ENCODE assay signal across 8 mouse cellular contexts in genomic region chr14:30550232-30551070, GRCm38 (mm10). TPM values are rescaled to one million over a fixed set of nuclear protein-coding genes. Genes with fewer than 3 reads are reported as not detected.
A peak's percentile ranks its signal among the peaks of the same experiment; 100 is the strongest.
DNase-seq lines count a peak whose midpoint lies in the region; ATAC-seq and TF ChIP-seq lines count a peak whose summit lies in the region.

No protein-coding gene starts in this region.

- WGBS in heart, adult 2 months: 49% methylated on average over 8 of the region's 8 CpGs
- WGBS in forebrain, embryonic 16.5 days: 25% methylated on average over 8 of the region's 8 CpGs
- WGBS in liver, postnatal 0 days (ENCODE audit: insufficient replicate concordance): 19% methylated on average over 8 of the region's 8 CpGs

- no peak for DNase-seq in heart, adult 2 months
- DNase-seq in heart, adult 11 months: no peak
- no peak for DNase-seq in liver, postnatal 0 days
- no peak for DNase-seq in frontal cortex, postnatal 36 days (ENCODE audit: low spot score in 2 of 2)
- no peak for DNase-seq in retina, embryonic 14.5 days (ENCODE audit: low spot score)
- no peak for DNase-seq in gastrocnemius, adult 8-10 months (ENCODE audit: low spot score in 2 of 2)

- H3K4me2 ChIP-seq in forebrain, embryonic 16.5 days (ENCODE audit: low read length): peak overlapping the region; percentile 82
- peak overlapping the region; percentile 98 for H3K4me2 ChIP-seq in liver, postnatal 0 days (ENCODE audit: low read depth, low read length)

- TF ChIP-seq POLR2A in heart, adult 2 months (IDR thresholded peaks at IDR 0.05; ENCODE audit: insufficient read depth, low read depth, low read length): no peak

- H3K9ac ChIP-seq in heart, adult 2 months (ENCODE audit: low read depth, low read length): no peak overlapping the region
- peak overlapping the region; percentile 95 for H3K9ac ChIP-seq in forebrain, embryonic 16.5 days (replicated peaks; ENCODE audit: low read depth, low read length)
- H3K9ac ChIP-seq in liver, postnatal 0 days (replicated peaks): peak overlapping the region; percentile 87

- H3K27me3 ChIP-seq in heart, adult 2 months (ENCODE audit: control insufficient read depth, insufficient read depth, low read length): no peaks in the 10 kb centered on the region
- H3K27me3 ChIP-seq in E14TG2a.4 (ENCODE audit: insufficient read depth, low read length): no peaks in the 10 kb centered on the region
- no peaks in the 10 kb centered on the region for H3K27me3 ChIP-seq in forebrain, embryonic 16.5 days (replicated peaks; ENCODE audit: control insufficient read depth, insufficient read depth, low read length)
- no peaks in the 10 kb centered on the region for H3K27me3 ChIP-seq in liver, postnatal 0 days (ENCODE audit: insufficient read depth, low read length)

- peaks cover 9% of the 10 kb centered on the region for H3K4me1 ChIP-seq in heart, adult 2 months (ENCODE audit: control insufficient read depth, insufficient read depth, low read length)
- H3K4me1 ChIP-seq in E14TG2a.4 (replicated peaks; ENCODE audit: low read depth, low read length): peaks cover 62% of the 10 kb centered on the region
- peaks cover 33% of the 10 kb centered on the region for H3K4me1 ChIP-seq in forebrain, embryonic 16.5 days (replicated peaks; ENCODE audit: control insufficient read depth, insufficient read depth, low read length)
- peaks cover 34% of the 10 kb centered on the region for H3K4me1 ChIP-seq in liver, postnatal 0 days (ENCODE audit: insufficient read depth)

- peak overlapping the region; percentile 58 for H3K4me3 ChIP-seq in heart, adult 2 months
- H3K4me3 ChIP-seq in E14TG2a.4 (replicated peaks; ENCODE audit: low read length): peak overlapping the region; percentile 93
- H3K4me3 ChIP-seq in forebrain, embryonic 16.5 days (replicated peaks; ENCODE audit: low read length): peak overlapping the region; percentile 89
- peak overlapping the region; percentile 79 for H3K4me3 ChIP-seq in liver, postnatal 0 days (ENCODE audit: low read depth, low read length)

- TF ChIP-seq CTCF in heart, adult 2 months (IDR thresholded peaks at IDR 0.05): no peak
- no peak for TF ChIP-seq CTCF in E14TG2a.4 (conservative IDR thresholded peaks at IDR 0.05; ENCODE audit: low read length)
- no peak for TF ChIP-seq CTCF in liver, postnatal 0 days (IDR thresholded peaks at IDR 0.05; ENCODE audit: low read depth)

- no peak for TF ChIP-seq EP300 in heart, adult 2 months (IDR thresholded peaks at IDR 0.05; ENCODE audit: insufficient read depth, low read depth, low read length)
- no peak for TF ChIP-seq EP300 in liver, postnatal 0 days (IDR thresholded peaks at IDR 0.05; ENCODE audit: low read depth)

- no peaks in the 10 kb centered on the region for H3K79me2 ChIP-seq in heart, adult 2 months (replicated peaks; ENCODE audit: control insufficient read depth, insufficient read depth, low read length)

- no peaks in the 10 kb centered on the region; the same call in 1 of the 2 replicates for H3K36me3 ChIP-seq in heart, adult 2 months (ENCODE audit: control insufficient read depth, insufficient read depth, low read length)
- peaks cover 48% of the 10 kb centered on the region for H3K36me3 ChIP-seq in E14TG2a.4 (ENCODE audit: insufficient read depth, low read length)
- H3K36me3 ChIP-seq in forebrain, embryonic 16.5 days (ENCODE audit: control insufficient read depth, insufficient read depth): no peaks in the 10 kb centered on the region
- H3K36me3 ChIP-seq in liver, postnatal 0 days (replicated peaks; ENCODE audit: insufficient read depth, low read length): peaks cover 6% of the 10 kb centered on the region; the same call in 1 of the 2 replicates

- no peak overlapping the region; the same call in 1 of the 2 replicates for H3K27ac ChIP-seq in heart, adult 2 months
- H3K27ac ChIP-seq in forebrain, embryonic 16.5 days (ENCODE audit: low read length): no peak overlapping the region; the same call in 1 of the 2 replicates
- H3K27ac ChIP-seq in liver, postnatal 0 days (ENCODE audit: low read depth): peak overlapping the region; percentile 97

- H3K9me3 ChIP-seq in E14TG2a.4 (ENCODE audit: low read length): no peaks in the 10 kb centered on the region
- H3K9me3 ChIP-seq in forebrain, embryonic 16.5 days (ENCODE audit: control insufficient read depth, low read length): no peaks in the 10 kb centered on the region
- H3K9me3 ChIP-seq in liver, postnatal 0 days (ENCODE audit: low read length): no peaks in the 10 kb centered on the region

- no peak for ATAC-seq in forebrain, embryonic 16.5 days
- no peak for ATAC-seq in liver, postnatal 0 days

- intact Hi-C loops in heart, adult 2 months (cut with DNase I): no loop called here

RNA-seq across cellular contexts. Expression of gene Tkt, which starts 2.3 kb away (rescaled TPM):
- total RNA-seq in heart, adult 2 months (2021): 10 to 100 TPM; 30.7 to 32.8 TPM
- polyA plus RNA-seq in heart, adult 2 months (2012; rRNA removed): 75.5 and 119 TPM in 2 replicates
- polyA plus RNA-seq in forebrain, embryonic 16.5 days (2015; fragmentation: Nextera tagmentation; extraction: Ambion mirVana): 334 and 346 TPM in 2 replicates
- polyA plus RNA-seq in liver, postnatal 0 days (2015; fragmentation: Nextera tagmentation; extraction: Ambion mirVana): 96.6 and 110 TPM in 2 replicates
- total RNA-seq in gastrocnemius, adult 8-10 months (2022): 10 to 100 TPM in 3 of 4 experiments, 1 to 10 TPM in 1; 5.8 to 10.9 (median 10.6) TPM

RNA-seq across cellular contexts. Expression of gene Cacna1d, which starts 59.2 kb away (rescaled TPM):
- 1 to 10 TPM; 1.3 to 2.1 TPM for total RNA-seq in heart, adult 2 months (2021)
- 3.0 and 4.6 TPM in 2 replicates for polyA plus RNA-seq in heart, adult 2 months (2012; rRNA removed)
- polyA plus RNA-seq in forebrain, embryonic 16.5 days (2015; fragmentation: Nextera tagmentation; extraction: Ambion mirVana): 6.2 and 9.5 TPM in 2 replicates
- polyA plus RNA-seq in liver, postnatal 0 days (2015; fragmentation: Nextera tagmentation; extraction: Ambion mirVana): 0.22 and 0.36 TPM in 2 replicates
- under 1 TPM in 3 of 4 experiments, not detected in 1; 0.05 to 0.19 (median 0.19) TPM for total RNA-seq in gastrocnemius, adult 8-10 months (2022)
